Mouse (Mus musculus): ENCODE measurements around the gene Gnai2. TPM values are rescaled to one million over a fixed set of nuclear protein-coding genes. Genes with fewer than 3 reads are reported as not detected.
A peak's percentile ranks its signal among the peaks of the same experiment; 100 is the strongest.

Gene Gnai2
- polyA plus RNA-seq, 2 experiments = 124 to 137 TPM

DNA sequence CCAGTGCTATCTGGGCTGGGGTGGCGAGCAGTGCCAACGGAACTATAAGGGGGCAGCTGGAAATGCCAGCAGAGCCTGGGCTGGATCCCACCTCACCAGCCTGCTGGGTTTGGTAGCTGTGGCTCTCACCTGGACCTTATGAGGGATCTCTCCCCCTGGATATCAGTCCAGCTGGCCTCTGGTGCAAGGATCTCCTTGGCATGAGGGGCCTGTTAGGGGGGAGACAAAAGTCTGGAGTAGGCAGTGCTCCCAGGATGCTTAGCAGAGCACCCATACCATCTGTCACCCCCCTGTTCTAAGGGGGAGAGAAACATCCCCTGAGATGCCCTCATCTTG, 62.9 kb downstream of the Gnai2 start:
- Histone ChIP-seq H3K36me3 (replicated peaks; ENCODE audit: control insufficient read depth, insufficient read depth, low read depth) (peaks cover 12% of the 10 kb centered on the region), H3K4me2 (ENCODE audit: low read depth) (peak overlapping the region; percentile 85), H3K4me1 (replicated peaks; ENCODE audit: control insufficient read depth in 2 of 2, insufficient read depth in 2 of 2, low read length in 1 of 2) (peaks cover 53 to 59% of the 10 kb centered on the region in 2 experiments), H3K27ac (peak overlapping the region; percentile 84), H3K9me3 (ENCODE audit: control insufficient read depth, low read length) (no peaks in the 10 kb centered on the region), H3K4me3 (ENCODE audit: insufficient read depth in 1 of 2, low read depth in 2 of 2, low read length in 2 of 2) (no peak overlapping the region; a peak in 1 of 4 replicates), H3K9ac (replicated peaks) (no peak overlapping the region; the same call in 1 of the 2 replicates), H3K27me3 (ENCODE audit: control insufficient read depth, insufficient read depth, low read length) (no peaks in the 10 kb centered on the region)
- DNase-seq (ENCODE audit: low read depth in 3 of 3, low spot score in 3 of 3) = no peak
- ATAC-seq (ENCODE audit: insufficient read depth) = no peak
- WGBS (ENCODE audit: insufficient replicate concordance) = 83% methylated on average over 2 of the region's 2 CpGs
- TF ChIP-seq EP300 (IDR thresholded peaks at IDR 0.05; ENCODE audit: low read depth) (no peak), CTCF (IDR thresholded peaks at IDR 0.05; ENCODE audit: low read depth) (no peak)

DNA sequence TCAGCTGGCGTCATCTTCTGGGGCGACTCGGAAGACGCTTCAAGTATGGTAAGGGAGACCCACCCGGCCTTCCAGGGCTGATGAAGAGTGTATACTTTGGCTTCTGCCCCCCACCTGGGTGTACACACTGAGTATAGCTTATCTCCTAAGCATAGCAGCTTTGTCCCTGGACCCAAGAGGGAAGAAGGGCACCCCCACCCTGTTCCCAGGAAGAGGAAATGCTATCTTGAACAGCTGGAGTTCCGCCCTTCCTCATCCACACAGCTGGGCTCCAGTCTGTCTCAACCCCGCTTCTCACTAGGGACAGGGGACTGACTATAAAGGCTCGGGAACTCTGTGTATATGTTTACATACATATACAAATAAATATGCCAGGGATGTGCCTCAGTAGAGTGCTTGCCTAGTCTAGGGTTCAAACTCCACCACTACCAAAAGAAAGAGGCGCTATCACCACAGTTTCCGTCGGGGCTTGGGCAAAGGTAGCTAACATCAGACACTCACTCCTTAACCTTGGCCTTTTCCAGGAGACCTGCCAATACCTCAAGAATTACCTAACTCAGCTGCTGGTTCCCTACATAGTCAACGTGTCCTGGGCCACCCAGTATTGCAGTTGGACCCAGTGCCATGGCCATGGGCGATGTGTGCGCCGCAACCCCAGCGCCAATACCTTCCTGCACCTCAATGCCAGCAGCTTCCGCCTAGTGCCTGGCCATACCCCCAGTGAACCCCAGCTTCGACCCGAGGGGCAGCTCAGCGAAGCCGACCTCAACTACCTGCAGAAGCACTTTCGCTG, 63.4 kb downstream of the Gnai2 start:
- 75% methylated on average over 22 of the region's 22 CpGs for WGBS (ENCODE audit: insufficient replicate concordance)
- H3K4me2 ChIP-seq (ENCODE audit: low read depth) = peak overlapping the region; percentile 85
- H3K27ac ChIP-seq = peak overlapping the region; percentile 84
- peak overlapping the region; percentile 86 to 88 for H3K4me3 ChIP-seq (ENCODE audit: insufficient read depth in 1 of 2, low read depth in 2 of 2, low read length in 2 of 2)
- H3K4me1 ChIP-seq (replicated peaks; ENCODE audit: control insufficient read depth in 2 of 2, insufficient read depth in 2 of 2, low read length in 1 of 2) = peaks cover 50 to 60% of the 10 kb centered on the region in 2 experiments
- peak; percentile 32; the same call in 1 of the 2 replicates for ATAC-seq (ENCODE audit: insufficient read depth)
- no peak for DNase-seq (ENCODE audit: low read depth in 3 of 3, low spot score in 3 of 3)
- H3K9ac ChIP-seq (replicated peaks) = peak overlapping the region; percentile 87
- no peaks in the 10 kb centered on the region for H3K9me3 ChIP-seq (ENCODE audit: control insufficient read depth, low read length)
- no peak for TF ChIP-seq EP300 (IDR thresholded peaks at IDR 0.05; ENCODE audit: low read depth)
- no peak for TF ChIP-seq CTCF (IDR thresholded peaks at IDR 0.05; ENCODE audit: low read depth)
- no peaks in the 10 kb centered on the region for H3K27me3 ChIP-seq (ENCODE audit: control insufficient read depth, insufficient read depth, low read length)
- H3K36me3 ChIP-seq (replicated peaks; ENCODE audit: control insufficient read depth, insufficient read depth, low read depth) = peaks cover 12% of the 10 kb centered on the region

DNA sequence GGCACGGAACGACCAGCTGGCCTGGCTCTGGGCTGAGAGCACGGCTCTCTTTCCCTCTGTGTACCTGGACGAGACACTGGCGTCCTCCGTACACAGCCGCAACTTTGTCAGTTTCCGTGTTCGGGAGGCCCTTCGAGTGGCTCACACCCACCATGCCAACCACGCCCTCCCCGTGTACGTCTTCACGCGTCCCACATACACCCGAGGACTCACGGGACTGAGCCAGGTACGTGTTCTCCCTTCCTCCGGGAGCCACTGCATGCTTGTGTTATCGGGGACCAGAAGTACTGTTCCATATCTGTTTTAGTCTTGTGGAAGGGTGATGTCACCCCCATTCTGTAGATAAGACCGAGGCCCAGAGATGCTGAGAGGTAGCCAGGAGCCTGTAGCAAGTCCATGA, 64.3 kb downstream of the Gnai2 start:
- Histone ChIP-seq H3K27me3 (ENCODE audit: control insufficient read depth, insufficient read depth, low read length) (no peaks in the 10 kb centered on the region), H3K9me3 (ENCODE audit: control insufficient read depth, low read length) (no peaks in the 10 kb centered on the region), H3K4me2 (ENCODE audit: low read depth) (peak overlapping the region; percentile 85), H3K4me1 (replicated peaks; ENCODE audit: control insufficient read depth in 2 of 2, insufficient read depth in 2 of 2, low read length in 1 of 2) (peaks cover 45 to 58% of the 10 kb centered on the region in 2 experiments), H3K27ac (peak overlapping the region; percentile 84), H3K9ac (replicated peaks) (peak overlapping the region; percentile 87), H3K4me3 (ENCODE audit: insufficient read depth in 1 of 2, low read depth in 2 of 2, low read length in 2 of 2) (peak overlapping the region; percentile 86 to 88), H3K36me3 (replicated peaks; ENCODE audit: control insufficient read depth, insufficient read depth, low read depth) (peaks cover 12% of the 10 kb centered on the region)
- TF ChIP-seq CTCF (IDR thresholded peaks at IDR 0.05; ENCODE audit: low read depth) (no peak), EP300 (IDR thresholded peaks at IDR 0.05; ENCODE audit: low read depth) (peak; percentile 89)
- ATAC-seq (ENCODE audit: insufficient read depth) (peak; percentile 71), DNase-seq (ENCODE audit: low read depth in 3 of 3, low spot score in 3 of 3) (peak; percentile 70 to 81 (median 75))
- WGBS (ENCODE audit: insufficient replicate concordance) = 38% methylated on average over 21 of the region's 21 CpGs

DNA sequence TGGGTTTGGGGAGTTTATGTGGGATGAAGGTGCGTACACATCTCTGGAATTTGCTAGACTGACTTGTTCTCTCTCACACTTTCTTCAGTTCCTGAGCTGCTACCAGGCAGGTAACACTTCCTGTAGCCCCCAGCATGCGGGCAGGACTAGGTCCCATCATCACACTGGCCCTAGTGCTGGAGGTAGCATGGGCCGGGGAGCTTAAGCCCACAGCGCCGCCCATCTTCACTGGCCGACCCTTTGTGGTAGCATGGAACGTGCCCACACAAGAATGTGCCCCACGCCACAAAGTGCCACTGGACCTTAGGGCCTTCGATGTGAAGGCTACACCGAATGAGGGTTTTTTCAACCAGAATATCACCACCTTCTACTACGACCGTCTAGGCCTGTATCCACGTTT, 65.2 kb downstream of the Gnai2 start:
- peaks cover 42 to 56% of the 10 kb centered on the region in 2 experiments for H3K4me1 ChIP-seq (replicated peaks; ENCODE audit: control insufficient read depth in 2 of 2, insufficient read depth in 2 of 2, low read length in 1 of 2)

DNA sequence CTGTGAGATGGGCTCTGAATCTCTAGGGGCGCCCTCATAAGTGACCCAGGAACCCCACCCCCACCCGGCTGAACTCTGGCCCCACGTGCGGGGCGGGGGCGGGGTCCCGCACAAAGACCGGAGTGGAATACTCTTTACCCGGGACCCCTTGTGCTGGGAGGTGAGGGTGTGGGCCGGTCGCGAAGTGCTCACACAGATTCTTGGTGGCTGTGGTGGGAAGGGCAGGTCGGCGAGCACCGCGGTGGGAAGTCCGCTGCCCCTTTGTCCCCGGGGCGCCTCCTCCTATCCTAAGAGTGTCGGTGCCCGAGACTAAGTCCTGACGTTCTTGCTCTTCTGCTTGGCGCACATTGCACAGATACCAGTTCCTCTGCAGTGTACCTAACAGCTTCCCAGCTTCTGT, 65.9 kb downstream of the Gnai2 start:
- 0% methylated on average over 23 of the region's 23 CpGs for WGBS (ENCODE audit: insufficient replicate concordance)
- Histone ChIP-seq H3K9me3 (ENCODE audit: control insufficient read depth, low read length) (no peaks in the 10 kb centered on the region), H3K4me3 (ENCODE audit: insufficient read depth in 1 of 2, low read depth in 2 of 2, low read length in 2 of 2) (peak overlapping the region; percentile 86 to 88), H3K4me2 (ENCODE audit: low read depth) (peak overlapping the region; percentile 85), H3K36me3 (replicated peaks; ENCODE audit: control insufficient read depth, insufficient read depth, low read depth) (peaks cover 12% of the 10 kb centered on the region), H3K9ac (replicated peaks) (peak overlapping the region; percentile 87), H3K27me3 (ENCODE audit: control insufficient read depth, insufficient read depth, low read length) (no peaks in the 10 kb centered on the region), H3K4me1 (replicated peaks; ENCODE audit: control insufficient read depth in 2 of 2, insufficient read depth in 2 of 2, low read length in 1 of 2) (peaks cover 42 to 57% of the 10 kb centered on the region in 2 experiments), H3K27ac (peak overlapping the region; percentile 84)
- ATAC-seq (ENCODE audit: insufficient read depth) = peak; percentile 9
- 0 out of 2 replicates have a peak, but pooled peaks have one; percentile 9 for TF ChIP-seq CTCF (IDR thresholded peaks at IDR 0.05; ENCODE audit: low read depth)
- no peak for TF ChIP-seq EP300 (IDR thresholded peaks at IDR 0.05; ENCODE audit: low read depth)
- no peak for DNase-seq (ENCODE audit: low read depth in 3 of 3, low spot score in 3 of 3)

More for the DNA sequence above, 65.2 kb downstream of the Gnai2 start:
- H3K36me3 ChIP-seq (replicated peaks; ENCODE audit: control insufficient read depth, insufficient read depth, low read depth) = peaks cover 12% of the 10 kb centered on the region
- 64% methylated on average over 13 of the region's 13 CpGs for WGBS (ENCODE audit: insufficient replicate concordance)
- H3K9ac ChIP-seq (replicated peaks) = peak overlapping the region; percentile 87
- no peaks in the 10 kb centered on the region for H3K27me3 ChIP-seq (ENCODE audit: control insufficient read depth, insufficient read depth, low read length)
- TF ChIP-seq EP300 (IDR thresholded peaks at IDR 0.05; ENCODE audit: low read depth) = no peak
- TF ChIP-seq CTCF (IDR thresholded peaks at IDR 0.05; ENCODE audit: low read depth) = 0 out of 2 replicates have a peak, but pooled peaks have one; percentile 4
- H3K4me2 ChIP-seq (ENCODE audit: low read depth) = peak overlapping the region; percentile 85
- no peak for DNase-seq (ENCODE audit: low read depth in 3 of 3, low spot score in 3 of 3)
- no peaks in the 10 kb centered on the region for H3K9me3 ChIP-seq (ENCODE audit: control insufficient read depth, low read length)
- peak overlapping the region; percentile 86 to 88 for H3K4me3 ChIP-seq (ENCODE audit: insufficient read depth in 1 of 2, low read depth in 2 of 2, low read length in 2 of 2)
- ATAC-seq (ENCODE audit: insufficient read depth) = no peak
- peak overlapping the region; percentile 84 for H3K27ac ChIP-seq
